Mouse (Mus musculus) right cerebral cortex, adult 18-20 months (tissue): ENCODE measurements at regions not wholly inside any gene's neighbourhood (a gene's known extent, or its start where the extent isn't known, plus 50 kb on each side); places are given as distances from the start of the nearest gene placed in this dataset.

Source experiments
- DNase-seq: peaks from one replicate; pipeline ENCODE4 v3.0.0; 2022; ENCODE audit warnings: mixed read lengths

DNA sequence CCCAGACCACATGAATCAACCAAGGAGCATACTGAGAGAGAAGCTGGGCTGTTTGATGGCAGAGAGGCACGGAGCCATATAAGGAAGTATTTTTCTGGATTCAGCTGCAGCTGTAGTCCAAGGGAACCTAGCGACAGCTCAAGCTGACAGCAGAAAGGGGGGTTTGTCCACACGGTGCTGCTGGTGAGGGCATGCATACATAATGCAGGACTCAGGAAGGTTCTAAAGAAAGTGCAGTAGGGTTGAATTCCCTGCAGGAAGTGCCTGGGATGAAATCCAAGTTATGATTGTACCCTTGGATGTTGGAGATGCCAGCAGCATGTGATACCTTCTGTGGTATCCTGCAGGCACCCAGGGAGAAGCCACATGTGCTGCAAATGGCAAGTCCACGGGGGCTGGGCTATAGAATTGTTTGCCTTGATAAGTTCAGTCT lies 381.7 kb upstream of the Camk1g start:
- peak; percentile 48 for DNase-seq

DNA sequence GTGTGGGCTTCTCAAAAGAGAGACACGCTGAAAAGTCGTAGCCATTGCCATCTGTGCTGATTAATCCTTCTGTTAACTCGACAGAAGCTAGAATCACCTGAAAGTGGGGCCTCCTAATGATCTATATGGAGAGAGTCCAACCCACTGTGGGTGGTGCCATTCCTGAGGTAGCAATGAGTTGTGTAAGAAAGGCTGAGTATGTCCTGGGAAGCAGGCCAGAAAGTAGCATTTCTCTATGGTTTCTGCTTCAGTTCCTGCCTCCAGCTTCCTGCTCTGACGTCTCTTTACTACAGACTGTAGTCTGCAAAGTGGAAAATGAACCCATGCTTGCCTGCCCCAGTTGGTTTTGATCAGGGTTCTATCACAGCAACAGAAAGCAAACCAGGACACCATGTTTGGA lies 380.8 kb upstream of the Camk1g start:
- DNase-seq, result peak; percentile 28

DNA sequence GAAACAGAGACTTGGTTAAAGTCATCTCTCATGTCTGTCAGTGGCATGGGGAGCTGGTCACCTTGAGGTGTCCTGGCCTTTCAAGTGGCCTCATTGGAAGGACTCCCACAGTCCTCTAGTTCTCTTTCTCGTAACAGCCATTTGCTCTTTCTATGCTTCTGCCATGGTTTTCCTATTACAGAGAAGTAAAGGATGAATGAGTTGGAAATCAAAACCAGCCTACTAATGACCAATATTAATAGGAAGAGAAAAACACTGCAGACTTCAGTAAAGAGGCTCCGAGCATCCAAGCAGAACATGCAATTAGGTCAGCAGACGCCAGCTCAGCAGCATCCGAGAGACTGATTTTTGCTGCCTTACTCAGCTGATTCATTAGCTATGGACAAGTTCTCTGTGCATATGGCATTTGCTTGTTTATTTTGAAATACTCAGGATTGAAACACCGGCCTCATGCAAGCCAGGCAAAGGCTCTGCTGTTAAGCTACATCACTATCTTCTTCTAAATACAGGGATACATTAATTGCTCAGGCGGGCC lies 377.4 kb upstream of the Camk1g start:
- DNase-seq, result no peak

DNA sequence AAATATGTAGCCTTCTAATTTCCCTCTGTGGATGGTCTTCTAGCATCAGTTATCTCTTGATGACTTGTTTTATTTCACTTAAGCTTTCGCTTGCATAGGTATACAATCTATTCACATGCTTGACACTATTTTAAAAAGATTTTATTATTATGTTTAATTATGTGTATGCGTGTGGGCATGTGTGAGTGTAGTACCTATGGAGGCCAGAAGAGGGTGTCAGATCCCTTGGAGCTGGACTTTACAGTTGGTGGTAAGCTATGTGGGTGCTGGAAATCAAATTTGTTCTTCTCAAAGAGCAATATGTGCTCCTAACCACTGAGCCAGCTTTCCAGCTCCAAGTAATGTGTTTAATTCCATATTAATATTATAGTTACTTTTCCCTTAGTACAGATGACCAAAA lies 372.6 kb upstream of the Camk1g start:
- no peak for DNase-seq

DNA sequence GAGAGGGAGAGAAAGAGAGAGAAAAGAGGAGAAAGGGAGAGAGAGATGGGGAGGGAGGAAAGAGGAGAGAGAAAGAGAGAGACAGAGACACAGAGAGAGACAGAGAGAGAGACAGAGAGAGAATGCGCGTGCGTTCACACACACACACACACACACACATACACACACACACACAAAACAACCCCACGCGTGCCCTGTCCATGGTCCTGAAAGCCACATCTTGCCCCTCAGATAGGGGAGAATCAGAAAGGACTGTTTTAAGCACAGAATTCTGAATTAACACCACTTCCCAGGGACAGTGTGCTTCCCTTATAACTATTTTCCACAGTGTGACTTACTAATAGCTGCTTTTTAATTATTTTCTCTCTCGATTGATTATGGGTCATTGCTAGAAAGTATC lies 368.7 kb upstream of the Camk1g start:
- DNase-seq, result no peak

DNA sequence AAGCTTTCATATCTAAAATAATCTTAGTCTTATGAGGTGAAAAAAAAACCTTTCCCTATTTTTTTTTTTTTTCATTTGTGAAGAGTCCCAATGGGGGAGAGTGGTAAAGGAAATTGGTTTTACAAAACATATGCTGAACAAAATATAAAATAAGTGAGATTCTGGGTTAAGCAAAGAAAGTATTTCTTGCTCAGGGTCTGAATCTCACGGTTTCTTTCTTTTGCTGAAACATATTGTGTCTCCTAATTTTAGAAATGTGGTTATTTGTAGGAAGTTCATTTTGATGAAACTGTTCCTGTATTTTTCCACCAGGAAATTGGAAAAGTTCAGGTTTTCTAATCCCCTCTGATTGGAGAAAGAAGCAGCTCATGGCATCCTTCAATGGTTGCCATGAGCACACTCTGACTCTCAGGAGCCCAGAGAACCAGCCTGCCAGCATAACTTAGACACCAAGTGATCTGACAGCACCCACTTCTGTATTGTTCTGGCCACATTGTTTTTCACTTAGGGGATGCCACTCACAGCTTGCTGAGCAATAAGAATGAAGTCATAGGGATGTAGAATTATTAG lies 365.9 kb upstream of the Camk1g start:
- DNase-seq, result no peak

DNA sequence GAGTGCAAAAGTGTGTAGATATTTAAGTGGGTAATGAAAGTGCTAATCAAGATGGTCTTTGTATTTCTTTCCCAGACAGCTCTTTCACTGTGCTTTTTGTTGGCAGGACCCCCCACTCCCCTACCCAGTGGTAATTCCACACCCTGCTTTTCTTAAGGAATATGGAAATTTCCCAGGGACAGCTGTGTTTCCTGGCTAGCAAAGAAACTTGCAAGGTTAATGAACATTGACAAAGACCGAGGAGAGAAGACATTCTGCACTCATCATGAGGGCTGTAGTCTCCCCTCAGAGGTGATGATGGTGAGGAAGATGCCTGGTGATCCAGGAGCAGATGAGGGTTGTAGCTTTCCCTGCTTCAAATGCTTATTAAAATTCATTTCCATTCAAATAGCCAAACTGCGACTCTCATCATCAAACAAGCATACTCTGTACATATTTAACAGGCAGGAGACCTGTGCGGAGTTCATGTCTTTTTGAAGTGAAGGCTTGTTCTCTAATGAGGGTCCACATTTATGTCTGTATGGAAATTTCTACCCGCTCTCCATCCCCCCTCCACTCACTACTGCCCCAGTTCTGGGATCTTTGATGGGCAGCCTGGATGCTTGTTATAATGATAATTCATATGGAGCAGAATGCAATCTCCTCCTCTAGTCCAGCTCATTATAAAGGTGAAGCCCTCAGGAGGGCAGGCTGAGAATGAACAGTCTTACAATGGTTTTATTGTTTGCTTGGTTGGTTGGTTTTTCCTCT lies 364.1 kb upstream of the Camk1g start:
- DNase-seq, result no peak

DNA sequence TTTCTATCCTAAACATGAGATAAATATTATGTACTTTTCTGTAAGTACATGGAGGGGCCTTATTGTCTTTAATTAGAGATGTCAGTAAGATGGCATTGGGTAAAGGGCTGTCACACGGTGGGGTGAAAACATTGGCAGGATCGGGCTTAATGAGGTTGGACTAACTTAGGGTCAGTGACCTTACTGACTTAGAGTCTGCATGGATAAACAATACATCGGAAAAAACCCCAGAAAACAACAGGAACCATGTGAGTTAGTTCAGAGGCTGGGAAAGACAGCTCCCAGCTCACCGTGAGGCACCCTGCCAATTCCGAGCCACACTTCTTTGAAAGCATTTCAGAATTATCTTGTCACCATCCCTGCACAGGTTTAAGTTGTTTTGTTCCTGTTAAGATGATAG lies 363.3 kb upstream of the Camk1g start:
- no peak for DNase-seq

DNA sequence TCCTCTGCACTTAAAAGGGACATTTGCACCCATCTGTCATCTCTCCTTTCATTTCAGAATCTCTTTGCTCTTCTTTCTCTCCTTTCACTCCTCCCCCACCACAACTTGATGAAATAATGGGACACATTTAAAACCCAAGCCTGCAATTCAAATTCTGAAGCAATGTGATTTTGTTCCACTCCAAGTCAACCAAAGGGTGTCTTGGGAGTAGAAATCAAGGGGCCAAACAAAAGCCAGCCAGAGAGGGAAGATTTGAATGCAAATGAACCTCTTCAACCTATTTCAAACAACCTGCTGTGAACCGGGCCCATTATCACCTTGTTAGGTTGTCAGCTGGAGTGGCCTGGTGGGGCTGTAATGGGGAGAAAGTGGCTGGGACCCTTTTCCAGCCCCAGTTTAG lies 362.0 kb upstream of the Camk1g start:
- no peak for DNase-seq

DNA sequence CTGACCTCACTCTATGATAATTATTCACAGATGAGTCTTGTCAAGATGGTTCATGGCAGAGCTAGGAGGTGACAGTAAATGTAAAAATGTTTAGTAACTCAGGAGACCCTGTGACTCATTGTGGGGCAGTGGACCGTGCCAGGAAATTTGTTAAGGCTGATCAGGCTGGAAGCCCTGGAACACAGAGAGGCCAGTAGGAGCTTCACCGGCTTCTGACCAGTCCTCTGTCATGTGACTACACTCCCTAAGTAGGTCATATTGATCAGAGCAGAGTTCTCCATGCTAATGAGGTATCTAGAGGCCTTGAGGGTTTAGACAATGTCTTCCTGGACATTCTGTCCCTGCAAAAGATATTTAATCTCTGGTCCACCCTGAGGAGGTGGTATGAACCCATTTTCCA lies 351.8 kb upstream of the Camk1g start:
- no peak for DNase-seq

DNA sequence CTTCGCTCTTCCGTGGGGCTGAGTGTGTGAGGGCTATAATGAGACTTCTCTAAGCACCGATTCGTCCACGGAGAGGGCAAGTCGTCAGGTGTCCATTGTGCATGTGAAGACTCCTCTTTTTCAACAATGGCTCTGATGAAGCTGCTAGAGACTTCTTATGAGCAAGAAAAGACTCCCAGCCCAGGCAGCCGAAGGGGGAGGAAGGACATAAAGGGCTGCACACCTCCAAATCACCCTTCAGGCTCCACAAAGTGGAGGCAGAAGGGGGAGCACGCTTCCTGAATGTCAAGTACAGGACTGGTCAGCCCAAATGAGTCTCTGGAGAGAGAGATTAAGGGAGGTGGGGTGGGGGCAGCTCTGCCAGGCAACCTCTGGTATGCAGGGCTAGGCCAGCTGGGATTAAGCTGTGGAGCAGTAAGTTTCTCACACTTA lies 350.3 kb upstream of the Camk1g start:
- no peak for DNase-seq

DNA sequence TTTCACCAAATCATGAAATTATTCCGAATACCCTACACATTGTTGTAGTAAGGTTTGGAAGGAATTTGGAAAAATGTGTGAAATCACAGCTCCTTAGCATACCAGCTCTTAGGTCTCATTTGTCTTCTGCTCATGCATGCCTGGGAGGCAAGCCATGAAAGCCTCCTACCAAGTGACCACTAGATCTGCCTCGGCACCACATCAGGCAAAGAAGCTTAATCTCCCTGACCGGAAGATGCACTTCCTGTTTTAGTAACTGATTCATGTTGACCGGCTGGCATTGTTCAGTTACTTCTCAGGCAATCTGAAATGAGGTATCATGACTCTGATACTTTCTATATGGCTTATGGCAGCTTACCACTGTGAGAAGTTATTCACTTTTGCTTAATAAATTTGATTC lies 345.2 kb upstream of the Camk1g start:
- no peak for DNase-seq

DNA sequence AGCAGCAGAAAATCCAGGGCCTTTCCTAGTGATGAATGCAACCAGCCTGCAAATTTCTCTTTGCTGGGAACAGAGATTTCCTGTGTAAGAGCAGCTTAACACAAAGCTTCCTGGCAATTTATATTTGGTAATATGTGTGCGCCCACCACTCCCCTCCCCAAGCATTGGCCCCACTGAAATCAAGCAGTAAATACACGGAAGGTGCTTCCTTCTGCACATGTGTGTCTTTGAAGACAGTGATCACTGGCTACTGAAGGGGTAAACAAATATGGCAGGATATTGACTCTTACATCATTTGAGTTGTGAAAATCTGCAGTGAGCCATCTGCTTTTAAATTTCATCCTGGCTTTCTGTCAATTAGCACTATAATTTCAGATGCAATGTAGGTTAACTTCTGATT lies 344.5 kb upstream of the Camk1g start:
- DNase-seq, result no peak

DNA sequence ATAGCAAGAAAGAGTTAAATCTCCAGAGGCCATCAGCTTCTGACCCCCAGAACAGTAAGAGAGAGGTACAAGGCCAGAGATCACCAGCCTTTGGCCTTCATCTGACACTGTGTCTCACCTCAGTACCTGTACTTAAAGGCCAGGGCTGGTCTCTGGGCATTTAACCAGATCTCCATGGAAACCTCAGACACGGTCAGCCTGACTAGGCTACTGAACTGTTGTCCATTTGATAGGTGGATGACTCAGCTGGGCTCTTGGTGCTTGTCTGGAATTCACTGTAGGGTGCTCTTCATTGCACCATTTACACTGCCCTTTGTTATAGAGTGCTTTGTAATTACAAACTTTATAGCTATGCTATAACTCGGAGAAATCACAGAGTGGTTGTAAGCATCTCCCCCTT lies 335.1 kb upstream of the Camk1g start:
- no peak for DNase-seq

DNA sequence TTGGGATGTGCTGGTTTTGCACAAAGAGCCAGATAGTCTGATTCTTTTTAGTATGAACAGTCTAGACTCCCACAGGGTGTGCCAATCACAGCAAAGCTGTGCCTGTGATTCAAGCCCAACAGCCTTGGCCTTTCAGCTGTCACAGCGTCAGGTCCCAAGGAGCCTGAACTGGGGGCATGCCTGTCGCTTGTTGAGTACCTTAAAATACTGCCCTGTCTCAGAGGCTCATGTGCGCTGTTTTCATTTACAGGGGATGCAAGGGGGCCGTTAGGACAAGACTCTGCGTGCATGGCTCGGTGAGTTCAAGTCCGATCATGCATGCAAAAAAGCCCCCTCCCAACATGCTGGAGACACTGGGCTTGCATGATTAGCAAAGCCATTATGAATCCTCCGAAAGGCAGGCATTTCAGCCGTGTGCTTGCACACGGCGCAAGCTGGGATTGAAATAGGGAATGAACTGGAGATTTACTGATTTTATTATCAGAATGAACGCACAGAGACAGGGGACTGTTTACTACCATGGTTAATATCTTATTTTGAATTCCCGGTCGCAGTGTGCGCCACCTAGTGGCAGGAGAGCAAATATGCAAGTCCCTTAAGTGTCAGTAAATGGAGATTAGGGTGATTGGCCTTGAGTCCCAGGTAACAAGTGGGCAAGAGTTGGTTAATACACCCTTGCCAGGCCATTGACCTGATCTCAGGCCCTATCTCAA lies 332.8 kb upstream of the Camk1g start:
- DNase-seq, result peak; percentile 25

DNA sequence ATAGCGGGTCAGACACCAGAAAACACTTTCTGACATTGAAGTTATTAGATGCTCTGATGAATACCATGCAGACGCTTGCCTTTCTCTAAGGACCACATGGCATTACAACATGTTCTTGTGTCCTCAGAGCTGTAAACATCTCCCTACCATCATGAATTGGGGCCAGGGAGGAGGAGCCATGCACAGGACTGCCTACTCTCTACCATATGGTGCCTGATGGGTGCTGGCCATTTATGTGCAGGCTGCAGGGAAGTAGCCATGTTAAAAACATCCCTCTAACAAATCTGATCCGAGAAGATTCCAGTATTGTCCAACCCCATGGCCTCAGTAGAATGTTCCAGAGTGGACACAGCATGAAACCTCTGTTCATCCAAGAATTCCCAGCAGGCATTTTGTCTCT lies 330.1 kb upstream of the Camk1g start:
- DNase-seq, result no peak

DNA sequence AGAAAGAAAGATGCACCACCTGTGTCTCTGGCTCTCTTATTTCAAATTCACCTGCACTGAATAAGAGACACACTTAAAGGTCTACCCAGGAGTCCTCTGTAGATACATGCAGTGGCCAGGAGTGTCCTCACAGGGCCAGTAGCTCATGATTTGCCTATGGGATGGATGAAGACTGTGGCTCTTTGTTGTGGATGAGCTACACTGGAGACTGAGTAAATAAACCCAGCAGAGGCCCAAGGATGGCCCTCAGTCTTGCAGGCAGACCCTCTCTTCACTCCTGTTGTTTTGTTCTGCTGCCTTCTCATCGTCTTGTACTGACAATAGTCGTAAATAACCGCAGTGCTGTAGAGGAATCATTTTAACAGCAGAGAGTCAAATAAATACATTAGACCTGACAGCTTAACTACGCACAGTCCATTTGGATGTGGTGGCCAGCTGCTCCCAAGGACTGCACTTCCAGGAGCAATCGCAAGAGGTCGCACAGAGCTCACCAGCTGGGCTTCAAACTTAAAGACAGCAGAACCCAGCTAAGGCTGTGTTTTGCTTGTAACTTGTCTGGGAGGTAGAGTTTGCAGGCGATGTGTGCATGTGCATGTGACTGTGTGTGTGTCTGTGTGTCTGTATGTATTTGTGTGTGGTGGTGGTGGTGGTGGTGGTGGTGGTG lies 328.6 kb upstream of the Camk1g start:
- peak; percentile 84 for DNase-seq

DNA sequence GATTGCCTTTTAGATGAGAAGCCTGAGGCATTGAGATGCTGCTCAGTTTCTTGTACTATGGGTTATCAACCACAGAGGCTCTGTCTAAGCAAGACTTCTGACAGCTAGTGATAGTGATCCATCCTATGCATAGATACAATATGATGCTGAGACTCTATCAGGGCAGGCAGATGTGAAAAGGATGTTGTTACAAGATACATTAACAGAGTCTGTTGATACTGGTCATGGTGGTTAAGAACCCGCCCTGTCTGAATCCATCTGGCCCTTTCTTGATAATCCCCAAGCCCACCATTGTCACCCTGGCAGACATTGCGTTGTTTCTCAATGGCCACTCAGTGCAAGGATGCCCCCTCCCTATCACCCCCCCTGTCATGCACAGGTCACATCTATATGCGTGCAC lies 327.8 kb upstream of the Camk1g start:
- no peak for DNase-seq

DNA sequence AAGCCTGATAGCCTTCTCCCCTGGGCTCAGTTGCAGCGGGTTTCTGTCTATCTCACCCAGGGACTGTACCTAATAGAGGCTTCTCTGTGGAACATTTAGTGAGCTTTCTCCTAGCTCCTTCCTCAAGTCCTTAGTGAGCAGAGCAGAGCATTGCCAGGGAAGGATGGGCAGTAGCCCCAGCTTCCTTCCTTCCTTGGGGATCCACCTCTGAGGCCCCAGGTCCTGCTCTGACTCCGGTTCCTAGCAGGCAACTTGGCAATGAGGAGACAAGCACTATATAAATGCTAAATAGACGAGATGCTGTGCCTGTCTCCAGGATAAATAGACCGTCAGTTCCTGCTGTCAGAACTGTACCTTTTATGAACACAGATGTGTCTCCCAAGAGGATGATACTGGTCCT lies 326.9 kb upstream of the Camk1g start:
- DNase-seq, result no peak

DNA sequence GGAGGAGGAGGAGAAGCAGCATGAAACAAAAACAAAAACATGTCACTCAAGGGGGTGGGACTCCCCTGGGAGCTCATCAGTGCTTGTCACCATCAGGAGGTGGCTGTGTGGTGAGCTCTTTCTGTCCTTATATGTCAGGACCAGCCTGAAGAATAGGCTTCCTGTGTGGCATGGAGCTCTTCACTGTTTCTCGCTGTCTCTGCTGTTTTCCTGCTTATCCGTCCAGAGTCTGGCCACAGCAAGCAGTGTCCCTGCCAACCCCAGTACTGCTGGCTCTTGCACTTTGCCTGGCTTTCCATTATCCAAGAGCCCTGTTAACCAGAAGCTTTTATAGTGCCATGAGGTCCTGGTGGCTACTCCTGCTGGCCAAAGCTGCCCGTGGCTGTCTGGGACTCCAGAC lies 322.9 kb upstream of the Camk1g start:
- DNase-seq, result no peak

DNA sequence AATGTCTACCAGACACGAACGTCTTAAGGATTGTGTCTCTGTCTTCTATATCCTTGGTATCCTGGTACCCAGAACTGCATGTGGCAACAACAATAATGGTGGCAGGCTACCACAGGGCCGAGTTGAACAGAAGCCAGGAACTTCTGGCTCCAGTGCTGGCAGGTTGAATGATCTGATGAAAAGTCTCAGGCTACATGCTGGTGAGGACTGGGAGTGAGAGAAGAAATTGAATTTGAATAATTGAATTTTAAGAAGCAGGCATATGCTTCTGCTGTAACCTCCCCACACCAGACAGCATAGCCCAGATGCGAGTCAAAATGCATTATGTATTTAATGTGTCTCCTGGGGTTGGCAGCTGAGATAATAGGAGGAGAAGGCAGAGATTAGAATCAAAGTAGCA lies 319.5 kb upstream of the Camk1g start:
- no peak for DNase-seq

DNA sequence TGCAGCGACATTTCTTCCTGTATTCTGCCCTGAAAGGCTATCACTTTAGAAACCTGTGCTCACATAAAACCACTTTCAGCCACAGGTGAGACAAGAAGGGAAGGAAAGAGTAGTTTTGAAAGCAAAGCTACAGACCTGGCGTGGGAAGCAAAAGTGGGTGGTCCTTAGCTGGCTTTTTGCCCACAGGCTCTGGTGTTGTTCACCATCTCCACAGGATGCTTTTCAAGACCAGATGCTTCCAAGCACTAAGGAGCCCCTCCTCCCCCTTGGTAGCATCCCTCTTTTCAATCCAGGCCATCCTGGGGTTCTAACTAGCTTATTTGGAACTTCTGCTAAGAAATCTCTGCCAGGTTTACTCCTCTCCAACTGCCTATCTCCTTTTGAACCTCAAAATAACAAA lies 312.8 kb upstream of the Camk1g start:
- DNase-seq, result no peak

DNA sequence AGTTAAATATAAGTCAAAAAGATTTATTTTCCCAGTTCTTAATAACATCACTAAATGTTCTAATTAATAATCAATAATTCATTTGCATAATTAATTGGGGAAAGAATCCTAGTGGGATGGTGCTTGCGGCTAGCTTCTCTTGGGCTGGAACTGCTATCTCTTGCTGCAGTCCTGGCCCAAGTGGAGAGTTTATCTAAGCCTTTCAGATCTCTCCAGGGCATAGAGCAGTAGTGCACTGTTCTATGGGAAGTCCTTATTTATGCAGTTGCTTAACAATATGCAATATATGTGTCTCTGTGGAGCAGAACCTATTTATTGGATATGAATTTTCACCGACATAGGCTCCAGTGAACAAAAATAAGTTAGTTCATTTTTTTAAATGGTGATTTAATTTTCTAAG lies 308.4 kb upstream of the Camk1g start:
- DNase-seq, result no peak
